Mouse (Mus musculus) embryonic facial prominence, embryonic 13.5 days (tissue): ENCODE measurements around the gene Eml6. TPM values are rescaled to one million over a fixed set of nuclear protein-coding genes. Genes with fewer than 3 reads are reported as not detected.

ENCODE experiments used
- ATAC-seq: fragments of 200-750 bp; cut with Nextera tagmentation; 2 replicates; pipeline ENCODE4 v1.8.0; 2017; ENCODE audit warnings: low read depth; ENCODE audit not compliant: insufficient number of reproducible peaks, insufficient read depth, low FRiP score, low TSS enrichment
- H3K27ac ChIP-seq: fragments of 300-500 bp; sonication (generic); 2 replicates; pipeline ENCODE4 v1.5.1; 2015; ENCODE audit warnings: moderate library complexity, mild to moderate bottlenecking, inconsistent platforms
- H3K27me3 ChIP-seq: fragments of 300-500 bp; sonication (generic); 2 replicates; pipeline ENCODE4 v1.6.1; 2015; ENCODE audit warnings: mild to moderate bottlenecking, inconsistent platforms
- H3K36me3 ChIP-seq: fragments of 300-500 bp; sonication (generic); 2 replicates; pipeline ENCODE4 v1.6.1; 2015; ENCODE audit warnings: mild to moderate bottlenecking, inconsistent platforms
- H3K4me1 ChIP-seq: fragments of 300-500 bp; sonication (generic); 2 replicates; pipeline ENCODE4 v1.6.1; 2015; ENCODE audit warnings: inconsistent platforms
- H3K4me2 ChIP-seq: fragments of 300-500 bp; sonication (generic); 2 replicates; pipeline ENCODE4 v1.6.1; 2015; ENCODE audit warnings: moderate library complexity, mild to moderate bottlenecking, inconsistent platforms
- H3K4me3 ChIP-seq: fragments of 300-500 bp; sonication (generic); 2 replicates; pipeline ENCODE4 v1.5.1; 2015; ENCODE audit warnings: mild to moderate bottlenecking, inconsistent platforms
- H3K9ac ChIP-seq: fragments of 300-500 bp; sonication (generic); 2 replicates; pipeline ENCODE4 v1.6.1; 2015; ENCODE audit warnings: mild to moderate bottlenecking, inconsistent platforms
- H3K9me3 ChIP-seq: fragments of 300-500 bp; sonication (generic); 2 replicates; pipeline ENCODE4 v1.6.1; 2016; ENCODE audit warnings: inconsistent platforms
- WGBS: fragments of 180-500 bp; shearing (Covaris S2); methylation state at CpG from one replicate; pipeline ENCODE4 v1.1.7; 2015; ENCODE audit warnings: mixed read lengths; 5-methylcytosine and 5-hydroxymethylcytosine counted together
- polyA plus RNA-seq: library from polyadenylated mRNA; unstranded; fragments of >200 nt; fragmentation: Nextera tagmentation; extraction: Ambion mirVana; gene quantifications from 2 replicates; pipeline ENCODE4 v1.2.1, GENCODE M21; 2015

Eml6 gene
- polyA plus RNA-seq, 1 experiment from 2014 or later: 0.81 TPM

DNA sequence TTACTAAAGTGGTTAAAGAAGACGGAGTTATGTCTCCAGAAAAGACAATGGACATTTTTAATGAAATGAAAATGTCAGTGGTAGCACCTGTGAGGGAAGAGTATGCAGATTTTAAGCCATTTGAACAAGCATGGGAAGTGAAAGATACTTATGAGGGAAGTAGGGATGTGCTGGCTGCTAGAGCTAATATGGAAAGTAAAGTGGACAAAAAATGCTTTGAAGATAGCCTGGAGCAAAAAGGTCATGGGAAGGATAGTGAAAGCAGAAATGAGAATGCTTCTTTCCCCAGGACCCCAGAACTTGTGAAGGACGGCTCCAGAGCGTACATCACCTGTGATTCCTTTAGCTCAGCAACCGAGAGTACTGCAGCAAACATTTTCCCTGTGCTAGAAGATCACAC lies 319.0 kb downstream of the Eml6 start:
- H3K4me1 ChIP-seq: no peaks in the 10 kb centered on the region
- H3K36me3 ChIP-seq: peaks cover 29% of the 10 kb centered on the region
- no peak overlapping the region for H3K9ac ChIP-seq
- H3K4me2 ChIP-seq: no peak overlapping the region
- H3K27ac ChIP-seq: no peak overlapping the region
- no peaks in the 10 kb centered on the region for H3K9me3 ChIP-seq
- H3K4me3 ChIP-seq: no peak overlapping the region
- H3K27me3 ChIP-seq: no peaks in the 10 kb centered on the region
- WGBS: 87% methylated on average over 4 of the region's 4 CpGs
- no peak for ATAC-seq

DNA sequence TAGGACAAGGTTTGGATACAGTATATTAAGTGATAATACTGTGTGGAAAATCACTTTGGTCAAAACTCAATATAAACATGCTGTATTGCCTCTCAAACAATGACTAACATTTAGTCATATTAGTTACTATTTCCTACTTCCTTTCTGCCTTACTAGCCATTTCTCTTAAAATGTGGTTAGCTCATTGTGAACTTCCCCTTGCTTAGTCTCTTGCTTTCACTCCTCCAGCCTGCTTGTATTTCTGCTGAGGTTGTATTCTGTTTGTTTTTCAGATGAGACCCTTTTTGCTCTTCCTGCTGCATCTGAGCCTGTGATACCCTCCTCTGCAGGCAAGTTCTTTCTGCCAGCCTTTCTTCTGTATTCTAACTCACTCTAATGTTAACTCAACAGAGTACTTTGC lies 320.6 kb downstream of the Eml6 start:
- H3K4me3 ChIP-seq: no peak overlapping the region
- ATAC-seq: no peak
- no peak overlapping the region for H3K9ac ChIP-seq
- no peak overlapping the region for H3K27ac ChIP-seq
- H3K4me1 ChIP-seq: no peaks in the 10 kb centered on the region
- no peaks in the 10 kb centered on the region for H3K9me3 ChIP-seq
- no peaks in the 10 kb centered on the region for H3K27me3 ChIP-seq
- peaks cover 23% of the 10 kb centered on the region for H3K36me3 ChIP-seq
- no peak overlapping the region for H3K4me2 ChIP-seq

DNA sequence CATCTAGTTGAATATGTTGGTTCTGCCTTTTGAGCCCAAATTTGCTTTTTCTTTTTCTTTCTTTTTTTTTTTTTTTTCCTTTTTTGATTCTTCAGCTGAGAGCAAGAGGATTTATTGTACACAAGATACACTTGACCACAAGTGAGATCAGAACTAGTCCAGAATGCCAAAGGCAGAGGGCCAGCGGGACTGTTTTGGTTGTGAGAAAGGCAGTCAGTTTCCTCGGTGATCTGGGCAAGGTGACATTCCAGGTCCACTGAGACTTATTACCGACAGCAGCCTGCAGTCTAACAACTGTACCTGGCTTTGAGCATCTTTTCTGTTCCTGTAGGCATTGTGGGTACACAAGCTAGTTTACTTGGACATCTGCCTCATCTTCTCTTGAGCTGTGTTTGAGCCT lies 323.1 kb downstream of the Eml6 start:
- WGBS: 87% methylated on average over 3 of the region's 3 CpGs
- Histone ChIP-seq H3K4me3 (no peak overlapping the region), H3K27me3 (no peaks in the 10 kb centered on the region), H3K36me3 (peaks cover 15% of the 10 kb centered on the region; the same call in 1 of the 2 replicates), H3K4me2 (no peak overlapping the region), H3K9me3 (no peaks in the 10 kb centered on the region), H3K9ac (no peak overlapping the region), H3K27ac (no peak overlapping the region), H3K4me1 (no peaks in the 10 kb centered on the region)
- ATAC-seq: no peak

DNA sequence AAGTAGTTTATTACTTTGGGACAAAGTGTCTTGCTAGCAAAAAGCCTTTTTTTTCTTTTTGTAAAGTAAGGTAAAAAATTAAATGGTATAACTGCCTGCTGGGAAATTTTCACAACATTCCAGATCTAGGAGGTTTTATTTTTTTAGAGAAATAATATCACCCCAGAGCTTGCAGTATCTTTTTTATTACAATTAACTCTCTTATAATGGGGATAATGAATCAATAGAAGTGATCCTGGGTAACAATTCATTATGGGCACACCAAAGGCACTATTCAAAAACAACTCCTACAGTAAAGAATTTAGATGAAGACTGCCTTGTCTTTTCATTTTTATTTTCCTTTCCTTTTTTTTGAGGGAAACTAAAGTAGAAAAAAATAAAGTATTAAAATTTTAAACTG lies 331.1 kb downstream of the Eml6 start:
- Histone ChIP-seq H3K4me2 (peak overlapping the region; percentile 66), H3K9me3 (no peaks in the 10 kb centered on the region), H3K4me3 (no peak overlapping the region), H3K27ac (no peak overlapping the region), H3K36me3 (peaks cover 13% of the 10 kb centered on the region; the same call in 1 of the 2 replicates), H3K4me1 (peaks cover 18% of the 10 kb centered on the region), H3K9ac (no peak overlapping the region), H3K27me3 (no peaks in the 10 kb centered on the region)
- ATAC-seq: no peak

DNA sequence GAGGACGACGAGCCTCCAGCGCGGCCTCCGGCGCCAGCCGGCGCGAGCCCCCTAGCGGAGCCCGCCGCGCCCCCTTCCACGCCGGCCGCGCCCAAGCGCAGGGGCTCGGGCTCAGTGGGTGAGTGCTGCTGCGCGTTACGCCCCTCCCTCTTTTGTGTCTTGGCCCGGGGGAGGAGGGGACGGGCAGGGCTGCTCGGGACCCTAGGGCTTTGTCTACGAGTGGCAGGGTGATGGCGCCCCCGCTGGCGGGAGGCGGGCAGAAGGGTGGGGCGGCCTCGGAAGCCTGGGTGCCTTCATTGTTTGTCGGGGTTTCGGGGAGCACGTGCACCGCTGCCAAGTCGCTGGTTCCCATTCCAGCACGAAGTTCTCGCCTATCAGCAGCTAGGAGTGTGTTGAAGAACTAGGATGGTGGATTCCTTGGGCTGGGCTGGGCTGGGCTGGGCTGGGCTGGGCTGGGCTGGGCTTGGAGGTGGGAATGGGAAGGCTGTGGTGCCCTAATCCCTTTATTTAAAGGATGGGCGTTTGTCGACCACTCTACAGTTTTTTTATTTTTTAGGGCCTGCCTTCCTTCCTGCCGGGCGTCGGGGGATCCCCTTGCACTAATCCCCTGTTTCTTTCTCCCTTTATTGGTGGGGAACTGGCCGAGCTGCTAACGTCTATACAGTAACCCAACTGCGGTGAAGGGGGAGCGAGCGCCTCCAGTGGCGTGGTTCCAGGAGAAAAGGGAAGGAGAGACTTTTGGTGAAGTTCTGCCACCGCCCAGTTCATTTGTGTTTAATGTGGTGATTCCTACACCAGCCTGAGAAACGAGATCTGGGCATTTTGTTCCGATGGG lies 332.0 kb downstream of the Eml6 start:
- H3K27me3 ChIP-seq: no peaks in the 10 kb centered on the region
- H3K4me3 ChIP-seq: peak overlapping the region; percentile 93
- peaks cover 13% of the 10 kb centered on the region; the same call in 1 of the 2 replicates for H3K36me3 ChIP-seq
- under 1% methylated on average over 50 of the region's 53 CpGs for WGBS
- peak overlapping the region; percentile 99 for H3K27ac ChIP-seq
- peaks cover 18% of the 10 kb centered on the region for H3K4me1 ChIP-seq
- peak overlapping the region; percentile 97 for H3K9ac ChIP-seq
- peak overlapping the region; percentile 66 for H3K4me2 ChIP-seq
- no peaks in the 10 kb centered on the region for H3K9me3 ChIP-seq
- peak; percentile 91 for ATAC-seq

Other genes starting within 250 kb of the Eml6 start
- gene 4931440F15Rik, start 200.4 kb downstream of the Eml6 start, polyA plus RNA-seq: 0.13 and 0.21 TPM in 2 replicates
- gene Sptbn1, start 242.1 kb upstream of the Eml6 start, polyA plus RNA-seq: 80.9 and 91.1 TPM in 2 replicates